Mouse (Mus musculus) heart, postnatal 0 days (tissue): ENCODE data around the gene Wfs1. TPM values are rescaled to one million over a fixed set of nuclear protein-coding genes. Genes with fewer than 3 reads are reported as not detected.

ENCODE experiments used
- ATAC-seq: fragments of 200-750 bp; cut with Nextera tagmentation; 2 replicates; pipeline ENCODE4 v1.8.0; 2017; ENCODE audit warnings: low read depth, moderate number of reproducible peaks, moderate library complexity; ENCODE audit not compliant: insufficient read depth
- DNase-seq: peaks from one replicate; pipeline ENCODE4 v3.0.0-alpha.2; 2016; ENCODE audit warnings: low spot score
- H3K27ac ChIP-seq: fragments of 300-500 bp; sonication (generic); 2 replicates; pipeline ENCODE4 v1.5.1; 2014; ENCODE audit warnings: low read depth, mild to moderate bottlenecking
- H3K27me3 ChIP-seq: fragments of 300-500 bp; sonication (generic); 2 replicates; pipeline ENCODE4 v1.6.1; 2014; ENCODE audit warnings: low read length, mixed read lengths; ENCODE audit not compliant: control insufficient read depth, insufficient read depth
- H3K36me3 ChIP-seq: fragments of 300-500 bp; sonication (generic); replicated peaks from 2 replicates; pipeline ENCODE4 v1.6.1; 2014; ENCODE audit warnings: low read length, mixed read lengths; ENCODE audit not compliant: control insufficient read depth, insufficient read depth
- H3K4me1 ChIP-seq: fragments of 300-500 bp; sonication (generic); 2 replicates; pipeline ENCODE4 v1.6.1; 2014; ENCODE audit warnings: antibody characterized with exemption; ENCODE audit not compliant: control insufficient read depth, insufficient read depth
- H3K4me2 ChIP-seq: fragments of 300-500 bp; sonication (generic); 2 replicates; pipeline ENCODE4 v1.6.1; 2014; ENCODE audit warnings: low read depth, mild to moderate bottlenecking, low read length, moderate library complexity
- H3K4me3 ChIP-seq: fragments of 300-500 bp; sonication (generic); 2 replicates; pipeline ENCODE4 v1.5.1; 2014; ENCODE audit warnings: low read depth, low read length
- H3K9ac ChIP-seq: fragments of 300-500 bp; sonication (generic); replicated peaks from 2 replicates; pipeline ENCODE4 v1.6.1; 2014; ENCODE audit warnings: low read depth, low read length, mixed read lengths
- H3K9me3 ChIP-seq: fragments of 300-500 bp; sonication (generic); replicated peaks from 2 replicates; pipeline ENCODE4 v1.6.1; 2016; ENCODE audit warnings: low read length; ENCODE audit not compliant: control insufficient read depth
- CTCF ChIP-seq: IDR thresholded peaks from 2 replicates; pipeline ENCODE4 v1.5.1; 2016; ENCODE audit warnings: antibody characterized with exemption, control low read depth, low read depth
- EP300 ChIP-seq: IDR thresholded peaks from 2 replicates; pipeline ENCODE4 v1.6.1; 2016; ENCODE audit warnings: antibody characterized with exemption, low read depth
- WGBS: fragments of 180-500 bp; shearing (Covaris S2); extraction: QIAGEN DNeasy Blood & Tissue Kit; methylation state at CpG from one replicate; pipeline ENCODE4 v1.1.7; 2014; 5-methylcytosine and 5-hydroxymethylcytosine counted together
- polyA plus RNA-seq: library from polyadenylated mRNA; unstranded; fragments of >200 nt; fragmentation: Nextera tagmentation; extraction: Ambion mirVana; gene quantifications from 2 replicates; pipeline ENCODE4 v1.2.1, GENCODE M21; 2015
- total RNA-seq: library from RNA; depleted of rRNA; stranded (reverse); fragments of >200 nt; gene quantifications from 2 replicates; pipeline ENCODE4 v1.2.3, GENCODE M21; 2014; ENCODE audit warnings: low replicate concordance; rRNA removed

Gene Wfs1
- total RNA-seq = 17.6 and 18.3 TPM in 2 replicates
- 14.6 and 14.7 TPM in 2 replicates for polyA plus RNA-seq

DNA sequence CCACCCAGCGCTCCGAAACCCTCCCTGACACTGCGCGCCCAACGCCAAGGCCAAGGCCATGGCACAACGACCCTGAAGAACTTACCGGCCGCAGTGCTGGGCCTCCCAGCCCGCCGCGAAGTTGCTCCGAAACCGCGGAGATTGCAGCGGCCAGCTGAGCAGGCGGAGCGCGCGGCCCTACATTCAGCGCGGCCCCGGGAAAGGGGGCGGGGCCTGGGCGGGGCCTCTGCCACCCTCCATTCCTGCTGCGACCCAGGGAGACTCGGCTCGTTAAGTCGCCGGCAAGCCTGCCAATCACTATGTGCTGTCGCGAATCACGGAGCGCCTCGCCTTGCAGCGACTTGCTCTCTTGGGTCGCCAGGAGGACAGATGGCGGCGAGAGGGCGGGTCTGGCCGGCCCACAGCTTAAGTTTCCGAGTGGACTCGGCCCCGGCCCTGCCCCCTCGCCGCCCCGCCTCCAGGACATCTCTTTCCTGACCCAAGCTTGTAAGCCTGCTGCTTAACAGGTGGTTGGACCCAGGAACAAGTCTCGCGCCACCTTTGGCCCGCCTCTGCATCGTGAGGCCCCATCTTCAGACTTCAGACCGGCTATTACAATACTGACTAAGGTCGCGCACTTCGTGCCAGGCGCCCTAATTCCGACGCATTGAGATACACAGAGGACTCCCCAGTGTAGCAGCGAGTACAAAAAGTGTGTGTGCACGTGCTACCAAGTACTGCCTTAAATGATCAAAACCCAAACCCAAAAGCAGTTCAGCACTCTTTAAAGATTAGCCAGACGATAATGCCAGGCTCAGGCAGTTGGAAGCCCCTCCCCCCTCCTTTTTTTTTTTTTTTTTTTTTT lies at the start of gene Wfs1:
Gene Wfs1, minus strand, starts transcription at position 425 of the 844 bp plus-strand sequence.
- H3K4me1 ChIP-seq = peaks cover 6% of the 10 kb centered on the region
- H3K9me3 ChIP-seq = no peaks in the 10 kb centered on the region
- peak within 1 kb of the TSS; percentile 88 for H3K4me2 ChIP-seq
- DNase-seq (peak; percentile 97), ATAC-seq (peak; percentile 99)
- WGBS = under 1% methylated on average over 56 of the region's 60 CpGs
- H3K27ac ChIP-seq = peak within 1 kb of the TSS; percentile 59; the same call in 1 of the 2 replicates
- no peaks in the 10 kb centered on the region for H3K36me3 ChIP-seq
- peak within 1 kb of the TSS; percentile 73 for H3K9ac ChIP-seq
- no peaks in the 10 kb centered on the region for H3K27me3 ChIP-seq
- no peak for TF ChIP-seq CTCF
- TF ChIP-seq EP300 = no peak
- peak within 1 kb of the TSS; percentile 80 for H3K4me3 ChIP-seq

DNA sequence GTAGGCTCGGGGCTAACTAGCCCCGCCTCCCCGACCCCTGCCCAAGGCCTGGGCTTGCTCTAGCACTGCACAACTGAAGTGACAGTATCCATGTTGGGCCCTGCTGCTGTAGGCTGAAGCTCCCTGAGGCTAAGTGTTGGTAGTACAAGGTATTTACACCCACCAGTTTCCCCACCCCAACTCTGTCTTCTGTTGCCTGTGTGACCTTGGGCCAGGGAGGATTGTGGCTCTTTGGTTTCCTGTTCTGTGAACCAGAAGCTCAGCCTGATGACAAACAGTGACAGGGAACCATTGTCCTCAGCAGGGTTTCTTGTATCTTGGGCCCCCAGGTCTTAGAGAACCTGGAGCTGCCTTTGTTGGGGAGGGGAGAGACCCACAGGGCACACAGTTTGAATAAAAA lies 47.9 kb upstream of the Wfs1 start:
- Histone ChIP-seq H3K27me3 (no peaks in the 10 kb centered on the region), H3K4me3 (no peak overlapping the region), H3K4me2 (no peak overlapping the region), H3K36me3 (no peaks in the 10 kb centered on the region), H3K4me1 (no peaks in the 10 kb centered on the region), H3K9me3 (no peaks in the 10 kb centered on the region), H3K27ac (no peak overlapping the region), H3K9ac (no peak overlapping the region)
- DNase-seq (no peak), ATAC-seq (no peak)
- WGBS = 55% methylated on average over 3 of the region's 3 CpGs
- TF ChIP-seq CTCF (no peak), EP300 (no peak)

GRCm38 (mm10) chr5:37035896-37036295 lies 46.9 kb upstream of the Wfs1 start:
- Histone ChIP-seq H3K27ac (no peak overlapping the region), H3K4me1 (no peaks in the 10 kb centered on the region), H3K4me2 (no peak overlapping the region), H3K27me3 (peaks cover 7% of the 10 kb centered on the region), H3K36me3 (no peaks in the 10 kb centered on the region), H3K4me3 (no peak overlapping the region), H3K9me3 (no peaks in the 10 kb centered on the region), H3K9ac (no peak overlapping the region)
- WGBS = 73% methylated on average over 6 of the region's 6 CpGs
- DNase-seq = no peak
- ATAC-seq = no peak
- TF ChIP-seq CTCF = no peak
- no peak for TF ChIP-seq EP300

- H3K27me3 ChIP-seq = peaks cover 14% of the 10 kb centered on the region
- ATAC-seq = no peak
These were observed 46.2 kb upstream of the Wfs1 start for GRCm38 (mm10) chr5:37035192-37035591.

GRCm38 (mm10) chr5:37030753-37031152 lies 41.7 kb upstream of the Wfs1 start:
- TF ChIP-seq CTCF = no peak
- no peak for TF ChIP-seq EP300
- H3K27ac ChIP-seq = no peak overlapping the region
- no peaks in the 10 kb centered on the region for H3K9me3 ChIP-seq
- ATAC-seq (no peak), DNase-seq (no peak)
- no peak overlapping the region for H3K4me2 ChIP-seq
- H3K27me3 ChIP-seq = peaks cover 54% of the 10 kb centered on the region
- peaks cover 12% of the 10 kb centered on the region; the same call in 1 of the 2 replicates for H3K4me1 ChIP-seq
- no peaks in the 10 kb centered on the region for H3K36me3 ChIP-seq
- H3K4me3 ChIP-seq = no peak overlapping the region
- 37% methylated on average over 9 of the region's 9 CpGs for WGBS
- H3K9ac ChIP-seq = no peak overlapping the region

More at GRCm38 (mm10) chr5:37035192-37035591, 46.2 kb upstream of the Wfs1 start:
- DNase-seq = no peak
- Histone ChIP-seq H3K27ac (no peak overlapping the region), H3K4me3 (no peak overlapping the region), H3K9ac (no peak overlapping the region), H3K9me3 (no peaks in the 10 kb centered on the region), H3K4me2 (no peak overlapping the region), H3K36me3 (no peaks in the 10 kb centered on the region), H3K4me1 (no peaks in the 10 kb centered on the region)
- 61% methylated on average over 6 of the region's 6 CpGs for WGBS
- TF ChIP-seq EP300 = no peak
- TF ChIP-seq CTCF = no peak
